Mouse (Mus musculus): Measurements from ENCODE around the gene Usp42. TPM values are rescaled to one million over a fixed set of nuclear protein-coding genes. Genes with fewer than 3 reads are reported as not detected.

Usp42 gene
- total RNA-seq, 2 experiments from 2014 or later: 20.2 to 20.8 TPM

DNA sequence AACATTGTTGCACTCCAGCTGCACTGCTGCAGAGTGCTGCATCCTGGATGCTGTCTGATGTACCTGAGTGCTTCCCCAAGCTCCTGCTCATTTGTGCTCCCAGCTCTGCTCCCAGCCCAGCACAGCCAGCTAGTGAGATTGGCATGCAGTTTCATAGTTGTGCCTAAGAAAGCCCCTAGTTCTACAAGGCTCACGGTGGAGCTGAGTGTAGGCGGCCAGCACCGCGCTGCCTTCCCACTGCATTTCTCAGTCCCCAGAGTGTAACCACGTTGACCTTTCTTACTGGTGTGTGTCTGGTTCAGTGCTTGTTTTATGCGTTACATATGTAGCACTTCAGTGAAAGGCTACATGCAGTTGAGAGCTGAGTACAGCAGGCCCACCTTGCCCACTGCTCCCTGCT is 48.4 kb downstream of the Usp42 start:
- no peak for DNase-seq (ENCODE audit: low spot score in 2 of 2)
- TF ChIP-seq CTCF (conservative IDR thresholded peaks at IDR 0.05): no peak
- Histone ChIP-seq H3K27ac (no peak overlapping the region), H3K4me3 (no peak overlapping the region)

DNA sequence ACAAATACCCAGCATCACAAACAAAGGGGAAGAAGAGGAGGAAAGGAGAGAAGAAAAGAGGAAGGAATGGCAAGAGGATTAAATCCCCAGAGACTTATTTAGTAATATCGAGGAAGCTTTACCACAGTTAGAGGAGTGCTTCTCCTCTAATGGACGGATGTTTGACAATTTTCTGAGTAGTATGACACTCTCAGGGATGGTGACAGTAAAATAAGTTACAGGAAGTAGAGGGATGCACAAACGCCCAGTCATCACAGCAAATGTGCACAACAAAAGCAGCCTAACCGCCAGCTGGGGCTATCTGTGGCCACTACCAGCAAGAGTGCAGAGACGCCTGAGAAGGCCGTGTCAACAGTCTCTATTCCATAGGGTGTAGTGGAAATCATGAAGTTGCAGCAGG is 52.4 kb downstream of the Usp42 start:
- TF ChIP-seq CTCF (conservative IDR thresholded peaks at IDR 0.05): no peak
- H3K4me3 ChIP-seq: no peak overlapping the region
- H3K27ac ChIP-seq: peak overlapping the region; percentile 37; the same call in 1 of the 2 replicates
- DNase-seq (ENCODE audit: low spot score in 2 of 2): no peak

DNA sequence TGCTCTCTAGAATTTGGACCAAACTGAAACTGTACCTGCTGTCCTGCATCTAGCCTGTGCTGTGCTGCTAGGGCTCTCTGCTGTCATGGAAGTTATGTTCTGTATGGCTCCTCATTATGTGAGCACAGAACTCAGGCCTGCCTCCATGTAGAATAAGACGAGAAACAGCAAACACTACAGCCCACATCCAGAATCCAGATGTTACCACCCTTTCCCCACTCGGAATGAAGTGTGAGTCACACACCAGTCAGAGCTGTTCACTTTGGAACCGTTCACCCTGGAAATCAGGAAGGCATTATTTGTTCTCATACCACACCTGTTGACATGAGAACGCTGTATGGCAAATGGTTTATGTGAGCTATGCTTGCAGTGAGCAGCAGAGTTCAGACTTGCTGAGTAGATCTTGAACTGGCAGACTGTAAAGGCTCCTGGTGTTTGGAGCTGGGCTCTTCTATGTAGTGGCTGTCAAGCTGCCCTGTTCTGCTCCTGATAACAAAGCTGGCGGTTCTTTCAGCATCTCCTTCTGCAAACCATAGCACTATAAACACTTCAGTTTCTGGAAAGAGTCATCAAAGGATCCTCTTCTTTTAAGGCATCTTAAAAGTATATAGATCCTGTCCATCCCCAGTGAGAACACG is 53.3 kb downstream of the Usp42 start:
- TF ChIP-seq CTCF (conservative IDR thresholded peaks at IDR 0.05): peak; percentile 37
- DNase-seq (ENCODE audit: low spot score in 2 of 2): no peak
- H3K27ac ChIP-seq: peak overlapping the region; percentile 60; the same call in 1 of the 2 replicates
- no peak overlapping the region for H3K4me3 ChIP-seq

DNA sequence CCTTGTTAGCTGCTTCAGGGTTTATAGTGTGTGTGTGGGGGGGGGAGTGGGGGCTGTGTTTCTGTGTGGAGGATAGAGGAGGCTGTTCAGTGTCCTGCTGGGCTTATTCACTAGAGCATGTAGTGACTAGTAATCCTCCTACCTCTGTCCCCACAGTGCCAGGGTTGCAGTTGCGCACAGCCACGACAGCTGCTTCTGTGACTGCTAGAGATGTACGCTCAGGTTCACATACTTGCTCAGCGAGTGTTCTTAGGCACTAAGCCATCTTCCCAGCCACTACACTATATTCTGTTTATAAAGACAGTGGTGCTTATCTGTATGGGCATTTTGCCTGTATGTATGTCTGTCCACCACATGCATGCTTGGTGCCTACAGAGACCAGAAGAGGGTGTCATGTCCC is 54.7 kb downstream of the Usp42 start:
- Histone ChIP-seq H3K4me3 (no peak overlapping the region), H3K27ac (no peak overlapping the region)
- no peak for TF ChIP-seq CTCF (conservative IDR thresholded peaks at IDR 0.05)
- DNase-seq (ENCODE audit: low spot score in 2 of 2): no peak

DNA sequence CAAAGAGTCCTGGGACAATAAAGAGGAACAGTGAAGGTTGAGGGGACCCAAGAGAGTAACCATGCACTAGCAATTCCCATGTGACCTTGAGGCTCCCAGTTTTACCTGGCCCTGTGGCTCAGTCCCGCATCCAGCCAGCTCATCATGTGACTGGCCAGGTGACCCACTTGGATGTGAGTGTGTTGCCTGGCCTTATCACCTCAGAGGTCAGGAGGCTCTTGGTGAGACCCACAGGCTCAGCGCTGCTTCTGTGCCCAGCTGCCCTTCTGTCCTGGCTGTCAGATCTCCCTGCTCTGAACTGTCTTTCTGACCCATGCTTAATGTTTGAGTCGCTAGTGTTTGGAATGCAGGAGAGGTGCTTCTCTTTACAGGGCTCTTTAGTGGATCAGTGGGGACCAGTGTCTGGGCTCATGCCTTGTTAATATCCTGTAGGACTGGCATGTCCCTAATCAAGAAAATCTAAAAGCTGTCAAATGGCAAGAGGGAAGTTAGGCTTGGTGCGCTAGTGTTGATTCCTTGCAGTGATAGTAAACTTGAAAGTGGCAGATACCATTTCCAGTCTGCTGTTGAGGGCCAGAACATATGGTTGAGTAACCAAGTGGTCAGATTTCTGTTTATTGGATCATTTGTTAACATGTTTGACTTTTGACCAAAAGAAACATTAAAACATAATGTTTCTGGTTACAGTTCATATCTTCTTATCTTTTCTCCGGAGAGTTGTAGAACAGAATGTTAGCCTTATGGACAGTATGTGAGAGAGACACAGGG is 55.7 kb downstream of the Usp42 start:
- no peak for DNase-seq (ENCODE audit: low spot score in 2 of 2)
- Histone ChIP-seq H3K4me3 (no peak overlapping the region), H3K27ac (no peak overlapping the region)
- TF ChIP-seq CTCF (conservative IDR thresholded peaks at IDR 0.05): no peak

DNA sequence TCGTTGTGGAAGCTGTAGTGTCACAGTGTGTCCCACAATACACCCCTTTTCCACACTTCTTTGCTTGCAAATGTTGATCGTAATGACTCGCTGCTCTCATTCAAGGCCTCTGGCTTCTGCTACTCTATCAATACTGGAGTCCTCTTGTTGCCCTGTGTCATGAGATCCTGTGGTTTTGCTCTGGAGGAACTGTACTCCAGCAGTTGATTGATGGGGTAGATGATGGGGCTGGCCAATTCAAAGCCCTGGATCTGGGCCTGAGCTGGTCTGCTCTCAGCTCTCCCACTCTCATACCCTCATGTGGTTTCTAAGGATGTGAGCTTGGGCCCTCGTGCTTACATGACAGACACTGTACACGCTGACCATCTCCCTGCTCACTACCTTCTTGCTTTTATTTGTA is 57.5 kb downstream of the Usp42 start:
- Histone ChIP-seq H3K27ac (no peak overlapping the region), H3K4me3 (no peak overlapping the region)
- DNase-seq (ENCODE audit: low spot score in 2 of 2): no peak
- TF ChIP-seq CTCF (conservative IDR thresholded peaks at IDR 0.05): no peak

DNA sequence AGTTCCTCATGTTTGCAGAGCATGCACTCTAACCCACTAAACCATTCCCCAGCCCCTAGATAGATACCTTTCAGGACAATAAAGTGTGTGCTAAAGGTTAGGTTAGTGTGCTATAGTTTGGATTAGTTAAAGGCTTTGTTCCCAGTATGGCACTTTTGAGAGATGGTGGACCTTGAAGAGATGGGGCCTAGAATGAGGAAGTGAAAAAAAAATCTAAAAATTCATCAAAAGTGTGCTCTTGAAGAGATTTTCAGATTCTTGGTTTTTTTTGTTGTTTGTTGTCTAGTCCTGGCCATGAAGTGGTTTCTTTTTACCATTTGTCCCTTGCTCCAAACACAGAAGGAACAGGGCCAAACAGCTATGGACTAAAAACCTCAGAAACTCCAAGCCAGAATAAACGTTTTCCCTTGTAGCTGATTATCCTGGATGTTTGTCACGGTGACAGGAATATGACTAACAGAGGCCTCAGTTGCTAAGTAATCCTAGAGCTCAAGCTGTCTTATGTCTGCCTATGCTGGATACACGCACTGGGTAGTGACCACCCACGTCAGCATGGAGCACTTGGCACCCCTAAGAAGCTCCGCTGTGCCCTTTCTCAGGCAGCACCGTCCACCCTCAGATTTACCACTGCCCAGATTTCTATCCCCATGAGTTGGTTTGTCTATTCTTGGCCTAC is 61.2 kb downstream of the Usp42 start:
- Histone ChIP-seq H3K27ac (peak overlapping the region; percentile 76), H3K4me3 (no peak overlapping the region)
- no peak for TF ChIP-seq CTCF (conservative IDR thresholded peaks at IDR 0.05)
- peak in 1 of 2 experiments; percentile 50 for DNase-seq (ENCODE audit: low spot score in 2 of 2)

DNA sequence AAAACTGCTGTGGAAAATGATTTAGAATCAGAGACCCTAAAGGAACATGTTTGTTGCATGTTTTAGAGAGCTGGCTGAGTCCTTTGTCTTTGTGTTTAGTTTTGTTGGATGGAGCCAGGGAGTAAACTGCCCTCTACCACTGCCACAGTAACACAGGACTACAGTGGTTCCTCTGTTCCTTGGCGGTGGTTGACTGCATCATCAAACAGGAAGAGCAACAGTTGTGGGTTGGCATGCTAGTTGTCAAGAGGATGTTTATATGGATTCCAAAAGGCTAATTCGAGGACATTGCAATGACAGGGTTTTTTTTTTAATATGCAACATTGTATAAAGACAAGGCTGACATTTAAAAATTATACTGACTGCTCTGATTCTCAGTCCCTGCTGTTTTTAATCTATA is 62.2 kb downstream of the Usp42 start:
- DNase-seq (ENCODE audit: low spot score in 2 of 2): no peak
- H3K27ac ChIP-seq: peak overlapping the region; percentile 53
- H3K4me3 ChIP-seq: no peak overlapping the region
- no peak for TF ChIP-seq CTCF (conservative IDR thresholded peaks at IDR 0.05)

DNA sequence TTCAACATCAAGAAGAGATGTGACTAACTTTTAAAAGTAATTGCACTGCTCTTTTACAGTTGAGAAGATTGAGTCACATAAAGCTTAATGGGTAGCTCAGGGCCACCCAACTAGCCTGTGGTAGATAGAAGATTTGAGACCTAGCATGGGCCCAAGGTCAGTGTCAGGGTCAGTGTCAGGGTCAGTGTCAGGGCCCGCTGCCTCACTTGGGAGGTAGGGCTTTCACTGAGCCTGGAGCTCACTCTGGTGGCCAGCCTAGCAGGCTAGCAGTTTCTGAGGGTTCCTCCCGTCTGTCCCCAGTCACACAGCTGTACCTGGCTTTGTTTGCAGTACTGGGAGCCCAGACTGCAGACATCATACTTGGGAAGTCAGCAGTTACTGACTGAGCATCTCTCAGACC is 62.7 kb downstream of the Usp42 start:
- TF ChIP-seq CTCF (conservative IDR thresholded peaks at IDR 0.05): peak; percentile 49
- peak overlapping the region; percentile 53 for H3K27ac ChIP-seq
- no peak overlapping the region for H3K4me3 ChIP-seq
- no peak for DNase-seq (ENCODE audit: low spot score in 2 of 2)

DNA sequence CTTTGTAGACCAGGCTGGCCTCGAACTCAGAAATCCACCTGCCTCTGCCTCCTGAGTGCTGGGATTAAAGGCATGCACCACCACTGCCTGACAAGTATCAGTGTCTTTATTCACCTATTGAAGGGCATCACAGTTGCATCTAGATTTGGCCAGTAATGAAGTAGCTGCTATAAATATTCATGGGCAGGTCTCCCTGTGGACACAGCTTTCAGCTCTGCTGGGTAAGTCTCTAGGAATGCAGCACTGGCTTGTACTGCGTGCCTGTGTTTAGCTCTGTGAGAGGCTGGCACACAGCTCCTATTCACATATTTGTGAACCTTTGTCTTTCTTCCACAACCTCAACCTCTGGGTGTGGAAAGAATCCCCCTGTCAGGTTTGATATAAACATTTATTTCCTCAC is 63.2 kb downstream of the Usp42 start:
- H3K4me3 ChIP-seq: no peak overlapping the region
- no peak overlapping the region; the same call in 1 of the 2 replicates for H3K27ac ChIP-seq
- no peak for DNase-seq (ENCODE audit: low spot score in 2 of 2)
- no peak for TF ChIP-seq CTCF (conservative IDR thresholded peaks at IDR 0.05)

DNA sequence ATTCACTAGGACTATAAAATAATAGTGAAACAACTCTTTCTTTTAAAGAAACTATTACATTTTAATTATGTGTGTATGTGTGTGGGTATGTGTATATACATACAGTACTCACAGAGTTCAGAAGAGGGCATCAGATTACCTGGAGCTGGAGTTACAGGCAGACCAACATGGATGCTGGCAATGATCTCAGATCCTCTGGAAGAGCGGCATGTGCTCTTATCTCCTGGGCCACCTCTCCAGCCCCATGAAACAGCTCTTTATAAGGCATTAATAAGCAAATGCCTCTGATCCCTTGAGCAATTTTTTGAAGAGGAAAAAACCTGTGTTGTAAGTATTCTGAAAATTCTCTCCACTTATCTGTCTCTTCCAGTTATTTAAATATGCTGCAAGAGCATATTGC is 66.1 kb downstream of the Usp42 start:
- no peak for TF ChIP-seq CTCF (conservative IDR thresholded peaks at IDR 0.05)
- no peak overlapping the region for H3K27ac ChIP-seq
- no peak overlapping the region for H3K4me3 ChIP-seq
- no peak for DNase-seq (ENCODE audit: low spot score in 2 of 2)

DNA sequence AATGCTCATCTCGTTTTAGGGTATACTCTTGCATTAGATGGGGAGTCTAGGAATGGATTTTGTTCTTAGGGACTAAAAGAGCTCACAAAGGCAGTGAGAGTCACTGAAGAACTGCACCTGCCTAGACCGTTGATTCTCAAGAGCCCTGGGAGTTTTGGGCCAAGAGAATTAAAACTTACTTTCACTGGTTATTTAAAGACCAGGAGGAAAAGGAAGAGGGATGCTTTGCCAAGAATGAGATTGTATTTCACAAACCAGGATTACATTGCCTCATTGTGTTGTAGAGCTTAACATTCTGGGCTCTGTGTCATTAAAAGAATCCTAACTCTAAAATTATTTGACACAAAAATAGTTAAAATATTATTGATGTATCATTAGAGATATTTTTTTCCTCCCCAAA is 66.5 kb downstream of the Usp42 start:
- Histone ChIP-seq H3K4me3 (no peak overlapping the region), H3K27ac (no peak overlapping the region)
- no peak for TF ChIP-seq CTCF (conservative IDR thresholded peaks at IDR 0.05)
- DNase-seq (ENCODE audit: low spot score in 2 of 2): no peak

DNA sequence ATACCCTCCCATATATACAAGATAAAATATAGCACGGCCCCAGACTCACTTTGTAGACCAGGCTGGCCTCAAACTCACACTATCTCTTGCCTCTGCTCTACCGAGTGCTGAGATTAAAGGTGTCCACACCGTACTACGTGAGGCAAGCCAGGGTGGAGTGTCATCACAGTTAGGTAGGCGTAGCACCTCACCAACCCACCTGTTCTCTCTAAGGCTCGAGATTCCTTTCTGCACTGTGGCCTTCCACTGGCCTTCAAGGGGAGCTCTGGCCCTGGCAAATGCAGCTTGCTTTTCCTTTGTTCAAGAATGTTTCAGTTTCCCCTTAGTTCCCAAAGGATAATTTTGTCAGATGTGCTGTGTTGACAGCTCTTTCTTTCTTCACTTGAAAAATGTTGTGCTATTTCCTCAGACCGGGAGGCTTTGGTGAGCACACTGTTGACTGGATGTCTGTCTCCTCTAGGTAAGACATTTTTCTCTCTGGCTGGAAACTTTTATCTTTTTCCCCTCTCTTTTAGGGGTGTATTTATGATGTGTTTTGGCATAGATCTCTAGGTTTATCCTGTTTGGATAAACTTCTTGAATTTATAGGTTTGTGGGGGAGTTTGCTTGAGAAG is 68.9 kb downstream of the Usp42 start:
- Histone ChIP-seq H3K27ac (no peak overlapping the region), H3K4me3 (no peak overlapping the region)
- DNase-seq (ENCODE audit: low spot score in 2 of 2): no peak
- no peak for TF ChIP-seq CTCF (conservative IDR thresholded peaks at IDR 0.05)

Other genes with a start within 250 kb of the Usp42 start
- 100 to 1,000 TPM; 393 to 396 TPM for gene Rac1, start 204.2 kb downstream of the Usp42 start, total RNA-seq (2021)
- gene Cyth3, start 109.8 kb downstream of the Usp42 start, total RNA-seq (2021): 10 to 100 TPM; 43.7 to 46.1 TPM
- 10 to 100 TPM; 41.6 to 42.2 TPM for gene Eif2ak1, start 85.5 kb upstream of the Usp42 start, total RNA-seq (2021)
- under 1 TPM in 1 of 2 experiments, not detected in 1; 0.41 TPM for gene Ankrd61, start 165.4 kb upstream of the Usp42 start, total RNA-seq (2021)
- 10 to 100 TPM; 28.8 to 30.0 TPM for gene Aimp2, start 177.6 kb upstream of the Usp42 start, total RNA-seq (2021)
- gene Pms2, start 177.7 kb upstream of the Usp42 start, total RNA-seq (2021): 10 to 100 TPM; 21.1 to 22.2 TPM
- 1 to 10 TPM in 1 of 2 experiments, under 1 TPM in 1; 0.54 to 2.2 TPM for gene Gm42421, start 195.9 kb upstream of the Usp42 start, total RNA-seq (2021)
- gene Rsph10b, start 200.8 kb upstream of the Usp42 start, total RNA-seq (2021): 1 to 10 TPM; 3.6 to 5.2 TPM